Mouse (Mus musculus) midbrain, embryonic 14.5 days (tissue): ENCODE measurements at regions not wholly inside any gene's neighbourhood (a gene's known extent, or its start where the extent isn't known, plus 50 kb on each side); places are given as distances from the start of the nearest gene placed in this dataset.

ENCODE experiments used
- ATAC-seq: fragments of 200-750 bp; cut with Nextera tagmentation; 2 replicates; pipeline ENCODE4 v1.8.0; 2017; ENCODE audit warnings: moderate number of reproducible peaks, moderate library complexity; ENCODE audit not compliant: low FRiP score, low TSS enrichment
- DNase-seq: peaks from one replicate; pipeline ENCODE4 v3.0.0-alpha.2; 2015
- H3K27ac ChIP-seq: fragments of 300-500 bp; sonication (generic); replicated peaks from 2 replicates; pipeline ENCODE4 v1.5.1; 2014; ENCODE audit warnings: mild to moderate bottlenecking, low read depth, low read length, moderate library complexity
- H3K27me3 ChIP-seq: fragments of 300-500 bp; sonication (generic); 2 replicates; pipeline ENCODE4 v1.6.1; 2014; ENCODE audit warnings: low read length, control low read depth, mixed read lengths; ENCODE audit not compliant: control insufficient read depth, insufficient read depth
- H3K36me3 ChIP-seq: fragments of 300-500 bp; sonication (generic); 2 replicates; pipeline ENCODE4 v1.6.1; 2014; ENCODE audit warnings: low read length, control low read depth; ENCODE audit not compliant: control insufficient read depth, insufficient read depth
- H3K4me1 ChIP-seq: fragments of 300-500 bp; sonication (generic); 2 replicates; pipeline ENCODE4 v1.6.1; 2014; ENCODE audit warnings: mild to moderate bottlenecking, antibody characterized with exemption, low read length, control low read depth; ENCODE audit not compliant: control insufficient read depth, insufficient read depth
- H3K4me2 ChIP-seq: fragments of 300-500 bp; sonication (generic); 2 replicates; pipeline ENCODE4 v1.6.1; 2014; ENCODE audit warnings: mild to moderate bottlenecking, low read length, moderate library complexity
- H3K4me3 ChIP-seq: fragments of 300-500 bp; sonication (generic); replicated peaks from 2 replicates; pipeline ENCODE4 v1.5.1; 2014; ENCODE audit warnings: low read depth, low read length
- H3K9ac ChIP-seq: fragments of 300-500 bp; sonication (generic); replicated peaks from 2 replicates; pipeline ENCODE4 v1.6.1; 2014; ENCODE audit warnings: mild to moderate bottlenecking, low read length, moderate library complexity
- H3K9me3 ChIP-seq: fragments of 300-500 bp; sonication (generic); 2 replicates; pipeline ENCODE4 v1.6.1; 2016; ENCODE audit warnings: low read length, control low read depth, mixed read lengths; ENCODE audit not compliant: control insufficient read depth
- WGBS: fragments of 180-500 bp; shearing (Covaris S2); extraction: QIAGEN DNeasy Blood & Tissue Kit; methylation state at CpG from one replicate; pipeline ENCODE4 v1.1.7; 2014; 5-methylcytosine and 5-hydroxymethylcytosine counted together

DNA sequence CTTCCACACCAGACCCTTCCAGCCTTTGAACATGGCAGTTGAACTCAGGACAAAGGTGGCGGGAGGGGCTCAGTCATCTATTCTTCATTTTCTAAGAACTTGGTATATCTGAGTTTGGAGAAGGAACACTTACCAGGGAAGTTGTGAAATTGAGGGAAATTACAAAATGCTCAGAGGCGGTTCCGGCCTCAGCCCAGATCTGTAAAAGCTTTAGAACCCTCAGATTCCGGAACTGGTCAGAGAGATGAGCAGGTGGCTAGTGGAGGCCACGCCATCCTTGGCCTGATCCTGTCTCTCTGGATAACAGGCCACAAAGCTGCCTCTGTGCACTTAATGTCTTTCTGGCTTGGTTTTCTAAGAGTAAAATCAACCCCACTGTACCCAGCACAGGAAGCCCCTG is 145.6 kb upstream of the Spdye4c start:
- Histone ChIP-seq H3K9me3 (no peaks in the 10 kb centered on the region), H3K36me3 (no peaks in the 10 kb centered on the region), H3K27ac (no peak overlapping the region), H3K4me1 (no peaks in the 10 kb centered on the region), H3K9ac (no peak overlapping the region), H3K27me3 (no peaks in the 10 kb centered on the region), H3K4me2 (no peak overlapping the region), H3K4me3 (no peak overlapping the region)
- 92% methylated on average over 5 of the region's 5 CpGs for WGBS
- ATAC-seq (no peak), DNase-seq (no peak)

DNA sequence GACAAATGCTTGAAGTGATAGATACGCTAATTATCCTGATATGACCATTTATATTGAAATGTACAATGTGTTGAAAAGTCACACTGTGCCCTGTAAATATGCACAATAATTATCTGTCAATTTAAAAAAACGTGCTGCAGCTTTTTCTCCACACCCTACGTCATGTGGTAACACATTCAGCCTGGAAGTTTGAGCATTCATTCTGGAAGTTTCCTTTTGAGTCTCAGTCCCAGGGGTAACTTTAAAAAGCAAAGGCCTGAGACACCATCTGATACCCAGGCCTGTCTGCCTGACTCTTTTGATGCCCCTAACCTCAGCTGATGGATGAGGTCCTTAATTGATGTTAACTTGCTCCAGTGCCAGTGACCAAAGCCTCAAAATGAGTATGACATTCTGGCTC is 141.7 kb upstream of the Spdye4c start:
- ATAC-seq (no peak), DNase-seq (no peak)
- no peaks in the 10 kb centered on the region for H3K36me3 ChIP-seq
- H3K4me2 ChIP-seq: no peak overlapping the region
- no peaks in the 10 kb centered on the region for H3K27me3 ChIP-seq
- no peak overlapping the region for H3K4me3 ChIP-seq
- H3K9ac ChIP-seq: no peak overlapping the region
- H3K27ac ChIP-seq: no peak overlapping the region
- no peaks in the 10 kb centered on the region for H3K9me3 ChIP-seq
- 81% methylated on average over 3 of the region's 3 CpGs for WGBS
- no peaks in the 10 kb centered on the region for H3K4me1 ChIP-seq

DNA sequence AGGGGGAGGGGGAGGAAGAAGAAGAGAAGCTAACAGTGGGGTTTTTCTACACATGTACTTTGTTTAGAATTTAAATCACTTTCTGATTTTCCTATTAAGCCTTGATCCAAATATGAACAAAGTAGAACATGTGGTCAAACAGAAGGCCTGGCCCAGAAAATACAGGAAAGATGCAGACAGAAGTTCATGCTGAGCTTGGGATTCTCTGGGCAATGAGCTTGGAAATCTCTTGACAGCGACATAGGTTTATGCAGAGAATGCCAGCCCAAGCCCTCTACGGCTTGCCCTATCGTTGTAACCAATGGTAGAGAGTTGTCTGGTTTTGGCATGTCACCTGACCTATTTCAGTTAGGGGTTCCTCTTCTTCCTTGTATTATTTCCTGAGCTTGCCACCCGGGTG is 141.0 kb upstream of the Spdye4c start:
- Histone ChIP-seq H3K4me3 (no peak overlapping the region), H3K27ac (no peak overlapping the region), H3K27me3 (no peaks in the 10 kb centered on the region), H3K36me3 (no peaks in the 10 kb centered on the region), H3K9ac (no peak overlapping the region), H3K4me1 (no peaks in the 10 kb centered on the region), H3K9me3 (no peaks in the 10 kb centered on the region), H3K4me2 (no peak overlapping the region)
- DNase-seq: no peak
- no peak for ATAC-seq
- 92% methylated on average over 4 of the region's 4 CpGs for whole genome bisulfite sequencing

DNA sequence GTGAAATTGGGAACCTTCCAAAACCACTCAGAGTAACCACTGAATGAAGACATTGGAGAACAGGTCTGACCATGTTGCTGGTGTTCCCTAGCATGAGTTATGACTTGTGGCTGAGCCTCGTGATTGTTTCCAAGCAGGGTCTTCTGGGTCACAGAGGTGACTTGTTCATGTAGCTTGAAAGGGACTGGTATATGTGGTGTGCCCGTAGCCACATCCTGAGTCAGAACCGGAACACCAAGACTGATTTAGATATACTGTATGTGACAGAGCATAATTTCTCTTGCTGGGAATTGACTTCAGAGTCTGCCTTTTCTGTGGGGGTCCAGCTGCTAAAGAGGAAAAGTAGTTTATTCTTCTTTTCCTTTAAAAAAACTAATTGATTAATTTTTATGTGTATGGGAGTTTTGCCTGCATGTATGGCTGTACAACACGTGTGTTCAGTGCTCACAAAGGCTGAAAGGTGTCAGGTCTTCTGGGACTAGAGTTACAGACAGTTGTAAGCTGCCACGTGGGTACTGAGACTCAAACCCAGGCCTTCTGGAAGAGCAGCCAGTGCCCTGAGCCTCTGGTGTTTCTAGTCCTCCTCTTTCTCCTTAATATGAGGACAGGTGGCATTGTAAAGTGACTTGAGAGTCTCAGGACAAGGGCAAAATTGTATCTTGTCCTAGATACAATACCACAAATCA is 139.3 kb upstream of the Spdye4c start:
- Histone ChIP-seq H3K27ac (no peak overlapping the region), H3K9ac (no peak overlapping the region), H3K36me3 (no peaks in the 10 kb centered on the region), H3K9me3 (no peaks in the 10 kb centered on the region), H3K27me3 (no peaks in the 10 kb centered on the region), H3K4me3 (no peak overlapping the region), H3K4me1 (no peaks in the 10 kb centered on the region), H3K4me2 (no peak overlapping the region)
- 80% methylated on average over 5 of the region's 5 CpGs for WGBS
- ATAC-seq: no peak
- DNase-seq: no peak

DNA sequence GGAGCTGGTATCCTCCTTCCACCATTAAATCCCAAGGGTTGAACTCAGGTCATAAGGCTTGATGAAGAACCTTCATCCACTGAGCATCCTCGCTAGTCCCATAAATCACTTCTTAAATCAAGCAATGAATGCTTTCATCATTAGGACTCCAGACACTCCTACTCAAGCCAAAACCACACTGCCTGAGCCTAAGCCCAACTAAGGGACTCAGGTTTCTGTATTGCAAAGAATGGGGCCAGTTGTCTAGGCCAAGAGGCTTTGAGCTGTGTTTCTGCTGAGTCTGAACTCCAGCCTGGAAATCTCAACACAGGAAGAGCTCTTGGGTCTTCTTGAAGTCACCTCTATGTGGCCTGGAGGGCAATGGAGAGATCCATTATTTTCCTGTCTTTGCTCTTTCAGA is 138.4 kb upstream of the Spdye4c start:
- no peak for ATAC-seq
- WGBS: 97% methylated on average over 1 of the region's 1 CpGs

DNA sequence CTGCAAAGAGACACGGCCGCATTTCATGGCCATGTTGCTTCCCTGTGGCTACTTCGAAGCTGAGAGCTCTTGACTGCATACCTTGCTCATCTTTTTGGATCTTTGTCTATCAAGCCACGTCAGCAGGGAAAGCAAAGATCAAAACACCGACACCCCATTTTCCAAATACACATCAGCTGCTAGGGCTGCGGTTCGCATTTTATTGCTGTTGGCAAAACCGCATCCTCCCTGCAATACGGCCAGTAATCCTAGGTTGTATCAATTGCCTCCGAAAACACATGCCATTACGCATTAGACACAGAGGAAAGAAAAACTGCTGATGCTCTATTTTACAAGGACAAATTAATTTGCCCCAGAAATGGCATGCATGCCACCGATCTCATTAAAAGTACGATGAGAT is 136.5 kb upstream of the Spdye4c start:
- Histone ChIP-seq H3K9ac (no peak overlapping the region), H3K36me3 (no peaks in the 10 kb centered on the region), H3K4me1 (no peaks in the 10 kb centered on the region), H3K9me3 (no peaks in the 10 kb centered on the region), H3K27me3 (no peaks in the 10 kb centered on the region), H3K4me2 (no peak overlapping the region), H3K4me3 (no peak overlapping the region), H3K27ac (no peak overlapping the region)
- DNase-seq (no peak), ATAC-seq (no peak)
- WGBS: 89% methylated on average over 13 of the region's 13 CpGs

More for the DNA sequence above, 138.4 kb upstream of the Spdye4c start:
- DNase-seq: no peak
- Histone ChIP-seq H3K4me1 (no peaks in the 10 kb centered on the region), H3K36me3 (no peaks in the 10 kb centered on the region), H3K4me3 (no peak overlapping the region), H3K27ac (no peak overlapping the region), H3K4me2 (no peak overlapping the region), H3K9ac (no peak overlapping the region), H3K9me3 (no peaks in the 10 kb centered on the region), H3K27me3 (no peaks in the 10 kb centered on the region)

DNA sequence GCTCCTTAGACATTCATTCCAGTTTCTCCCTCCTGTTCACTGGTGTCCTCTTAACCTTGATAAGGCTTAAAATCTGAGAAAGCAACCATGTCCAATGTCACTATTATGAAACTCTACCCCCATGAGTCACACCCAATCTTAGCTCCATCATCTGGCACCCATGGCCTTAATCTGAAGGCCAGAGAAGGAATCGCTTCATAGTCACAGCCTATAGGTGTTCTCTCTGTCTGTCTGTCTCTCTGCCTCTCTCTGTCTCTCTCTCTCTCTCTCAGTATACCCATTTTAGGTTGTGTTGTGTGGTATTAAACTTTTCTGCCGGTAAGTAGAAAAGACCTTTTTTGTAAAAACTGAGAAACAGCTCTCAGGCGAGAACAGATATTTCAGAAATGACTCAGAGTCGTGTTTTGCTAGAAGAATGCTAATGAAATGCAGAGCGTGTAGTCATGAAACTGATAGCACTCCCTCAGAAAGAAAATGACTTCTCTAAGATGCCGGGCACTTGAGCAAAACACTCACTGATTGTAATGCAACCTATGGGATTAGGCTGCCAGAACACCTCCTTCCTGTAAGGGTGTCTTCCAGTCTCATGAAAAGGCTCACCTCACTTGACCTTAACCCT is 133.3 kb upstream of the Spdye4c start:
- Histone ChIP-seq H3K27me3 (no peaks in the 10 kb centered on the region), H3K9ac (no peak overlapping the region), H3K4me1 (no peaks in the 10 kb centered on the region), H3K4me3 (no peak overlapping the region), H3K9me3 (no peaks in the 10 kb centered on the region), H3K36me3 (no peaks in the 10 kb centered on the region), H3K27ac (no peak overlapping the region), H3K4me2 (no peak overlapping the region)
- 87% methylated on average over 6 of the region's 6 CpGs for WGBS
- DNase-seq: no peak
- ATAC-seq: no peak

DNA sequence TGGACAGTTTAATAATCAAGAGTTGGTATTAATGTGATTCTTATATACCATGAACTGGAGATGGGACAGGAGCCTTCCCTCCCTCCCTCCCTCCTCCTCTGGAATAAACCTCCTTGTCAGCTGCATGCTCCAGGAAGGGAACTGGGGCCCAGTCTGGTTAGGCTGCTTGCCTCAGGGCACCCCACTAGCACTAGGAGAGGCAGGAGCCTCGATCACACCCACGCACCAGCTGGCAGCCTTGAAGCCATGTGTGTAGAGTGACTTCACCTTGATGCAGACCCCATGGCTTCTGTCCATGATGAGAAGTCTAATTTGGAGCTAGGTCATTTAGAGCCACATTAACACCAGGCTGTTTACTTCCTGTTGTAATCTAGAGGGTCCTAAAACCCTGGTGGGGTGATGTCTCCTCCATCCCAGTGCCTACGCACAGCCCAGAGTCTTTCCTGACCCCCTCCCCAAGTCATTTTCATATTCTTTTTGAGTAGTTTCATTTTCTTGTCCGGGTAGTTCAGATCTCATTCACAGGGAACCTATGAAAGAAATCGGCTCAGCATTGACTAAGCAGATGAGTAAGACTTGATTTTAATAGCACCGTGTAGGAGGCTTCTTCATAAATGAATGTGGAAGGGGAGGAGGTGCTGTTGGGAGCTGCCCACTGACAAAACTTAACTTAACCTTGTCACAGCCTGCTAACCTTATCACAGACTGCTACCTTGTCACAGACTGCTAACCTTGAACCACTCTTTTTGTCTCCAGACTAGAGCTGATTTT is 125.6 kb upstream of the Spdye4c start:
- no peaks in the 10 kb centered on the region for H3K36me3 ChIP-seq
- no peaks in the 10 kb centered on the region for H3K27me3 ChIP-seq
- ATAC-seq (no peak), DNase-seq (no peak)
- no peak overlapping the region for H3K4me2 ChIP-seq
- H3K4me1 ChIP-seq: no peaks in the 10 kb centered on the region
- H3K27ac ChIP-seq: no peak overlapping the region
- no peak overlapping the region for H3K4me3 ChIP-seq
- whole genome bisulfite sequencing: 87% methylated on average over 6 of the region's 6 CpGs
- H3K9me3 ChIP-seq: no peaks in the 10 kb centered on the region
- no peak overlapping the region for H3K9ac ChIP-seq
